Mouse (Mus musculus) layer of hippocampus, postnatal 25 days (tissue): ENCODE results near the gene Tuba8. TPM values are rescaled to one million over a fixed set of nuclear protein-coding genes. Genes with fewer than 3 reads are reported as not detected.

ENCODE experiments used
- DNase-seq, 2 experiments: peaks; one replicate each; pipeline ENCODE4 v3.0.0; 2022; ENCODE audit warnings: mixed read lengths in 2 of 2, low spot score in 1 of 2; ENCODE audit errors: extremely low spot score in 1 of 2
- total RNA-seq, 2 experiments: library from RNA; stranded (reverse); gene quantifications; 2 replicates each; pipeline ENCODE4 v1.2.3; 2021

The Tuba8 gene
- total RNA-seq, 2 experiments from 2014 or later = 4.3 to 5.3 TPM

- no peak for DNase-seq
Measured at GRCm38 (mm10) chr6:121194956-121195731, 15.4 kb upstream of the Tuba8 start.

GRCm38 (mm10) chr6:121197807-121198365 is 12.6 kb upstream of the Tuba8 start:
- DNase-seq = no peak

DNA sequence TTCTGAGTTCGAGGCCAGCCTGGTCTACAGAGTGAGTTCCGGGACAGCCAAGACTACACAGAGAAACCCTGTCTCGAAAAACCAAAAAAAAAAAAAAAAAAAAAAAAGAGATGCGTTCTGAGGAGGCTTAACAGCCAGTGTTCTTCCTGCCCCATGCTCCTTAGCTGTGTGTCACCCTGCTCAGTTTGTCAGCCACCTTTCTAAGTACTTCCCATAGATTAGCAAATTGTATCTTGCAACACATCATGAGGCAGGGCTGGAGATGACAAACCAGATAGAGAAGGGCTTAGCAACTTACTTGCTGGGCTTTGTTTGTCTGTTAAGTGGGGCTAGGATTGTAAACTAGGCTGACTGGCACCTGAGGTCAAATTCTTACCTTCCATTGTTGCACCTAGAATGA is 10.0 kb upstream of the Tuba8 start:
- DNase-seq = no peak

GRCm38 (mm10) chr6:121202026-121202425 is 8.5 kb upstream of the Tuba8 start:
- no peak for DNase-seq

GRCm38 (mm10) chr6:121206481-121206880 is 4.0 kb upstream of the Tuba8 start:
- DNase-seq = no peak

DNA sequence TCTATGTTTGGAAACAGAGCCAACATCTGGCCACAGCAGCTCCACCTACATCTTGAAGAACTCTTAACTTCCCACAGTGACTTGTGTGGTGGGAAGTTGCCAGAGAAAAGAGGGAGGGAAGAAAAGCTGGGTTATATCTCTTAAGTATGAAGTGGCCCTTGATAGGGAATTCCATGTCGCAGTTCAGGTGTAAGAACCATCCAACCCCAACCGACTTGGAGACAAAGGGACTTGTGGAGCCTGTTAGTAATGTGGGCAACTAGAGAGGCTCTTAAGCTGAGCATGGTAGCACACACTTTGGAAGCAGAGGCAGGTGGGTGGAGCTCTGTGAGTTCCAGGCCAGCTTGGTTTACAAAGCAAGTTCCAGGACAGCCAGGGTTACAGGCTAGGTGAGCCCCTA is 912 bp upstream of the Tuba8 start:
- DNase-seq = no peak

DNA sequence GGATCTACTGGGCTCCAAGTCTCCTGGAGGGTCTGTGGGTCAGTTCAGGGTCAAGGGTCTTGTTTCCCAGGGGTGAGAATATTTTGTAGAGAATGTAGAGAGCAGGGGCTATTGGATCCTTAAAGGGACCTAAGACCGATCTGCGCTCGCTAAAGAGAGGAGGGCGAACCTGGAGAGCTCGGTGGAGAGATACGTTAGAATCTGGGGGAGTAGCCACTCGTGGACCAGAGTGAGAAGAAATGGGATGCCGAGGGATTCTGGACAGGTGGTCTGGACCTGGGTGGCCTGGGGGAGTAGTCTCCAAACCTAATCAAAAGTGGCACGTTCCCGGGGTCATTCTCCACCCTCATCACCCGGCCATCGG is 412 bp downstream of the Tuba8 start:
- DNase-seq = no peak

GRCm38 (mm10) chr6:121211743-121212142 is 1.2 kb downstream of the Tuba8 start:
- DNase-seq = no peak

GRCm38 (mm10) chr6:121212988-121213387 is 2.5 kb downstream of the Tuba8 start:
- no peak for DNase-seq

DNA sequence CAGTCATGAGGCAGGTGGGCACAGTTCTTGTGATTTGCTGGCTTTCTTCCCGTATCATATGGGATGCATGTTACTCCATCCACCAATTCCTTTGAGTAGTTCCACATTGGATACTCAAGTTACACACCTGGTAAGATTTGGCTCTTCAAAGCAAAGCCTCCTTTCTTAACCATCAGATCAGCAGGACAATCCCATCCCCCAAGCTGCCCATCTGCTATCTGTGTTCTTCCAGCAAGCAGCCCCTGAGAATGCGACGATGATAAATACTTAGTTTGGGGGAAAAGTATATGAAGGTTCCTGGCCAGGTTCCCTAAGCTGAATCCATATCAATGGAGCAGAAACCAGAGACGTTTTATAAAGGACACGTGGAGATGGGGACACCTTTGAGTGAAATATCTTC is 3.7 kb downstream of the Tuba8 start:
- no peak for DNase-seq

DNA sequence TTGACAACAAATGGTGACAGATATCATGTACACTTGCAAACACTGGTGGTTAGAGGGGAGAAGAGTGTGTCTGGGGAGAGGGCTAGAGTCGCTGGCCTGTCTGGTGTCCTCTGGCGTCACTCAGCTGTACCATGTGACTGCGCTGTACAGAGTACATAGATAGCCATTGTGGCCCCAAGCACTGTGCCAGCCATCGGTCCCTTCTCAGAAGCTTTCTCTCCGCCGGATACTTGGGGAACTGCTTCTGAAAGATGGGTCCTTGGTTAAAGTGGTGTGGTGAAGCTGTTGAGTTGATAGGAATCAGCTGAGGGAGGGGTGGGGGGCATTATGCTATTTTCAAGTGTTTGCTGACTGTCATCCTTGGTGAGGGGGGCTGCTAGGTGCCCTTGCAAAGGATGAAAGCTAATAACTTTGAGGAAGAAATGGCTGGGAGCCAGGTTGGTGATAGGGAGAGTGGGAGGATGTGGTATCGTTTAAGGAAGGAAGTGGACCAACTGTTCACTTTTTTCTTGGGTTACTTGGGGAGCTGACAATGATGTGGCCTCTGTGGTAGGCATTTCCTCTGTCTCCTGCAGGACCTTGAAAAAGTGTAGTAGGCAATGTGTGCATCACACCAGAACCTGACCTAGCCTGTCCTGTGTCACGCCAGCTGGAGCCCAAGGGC is 4.3 kb downstream of the Tuba8 start:
- no peak for DNase-seq

GRCm38 (mm10) chr6:121215336-121215735 is 4.8 kb downstream of the Tuba8 start:
- no peak for DNase-seq

GRCm38 (mm10) chr6:121215896-121216295 is 5.4 kb downstream of the Tuba8 start:
- DNase-seq = no peak

DNA sequence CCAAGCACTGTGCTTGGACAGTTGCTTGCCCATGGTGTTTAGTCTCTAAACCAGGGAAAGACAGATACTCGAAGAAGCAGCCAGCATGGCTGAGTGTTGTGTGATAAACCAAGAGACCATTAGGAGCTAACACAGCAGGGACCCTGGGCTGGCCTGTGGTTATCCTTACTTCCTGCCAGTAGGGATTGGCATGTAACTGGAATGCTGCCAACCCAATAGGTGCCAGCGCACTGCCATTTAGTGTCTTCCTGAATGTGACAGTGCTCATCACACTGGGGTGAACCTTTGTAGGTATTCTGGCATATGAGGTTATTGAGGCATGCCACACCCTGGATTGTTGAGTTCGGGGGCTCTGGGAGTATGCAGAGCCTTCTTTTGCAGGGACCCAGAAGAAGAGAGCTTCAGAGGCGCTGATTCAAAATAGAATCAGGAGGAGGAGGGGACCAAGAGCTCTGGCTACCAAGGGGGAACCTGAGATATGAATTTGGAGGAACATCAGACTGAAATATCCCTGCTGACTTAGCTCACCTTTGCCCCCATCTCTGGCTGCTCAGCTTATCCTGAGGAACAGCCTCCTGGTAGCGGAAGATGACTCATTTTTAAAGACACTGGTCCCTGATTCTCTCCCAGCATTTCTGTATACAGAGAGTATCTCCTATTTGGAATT is 6.2 kb downstream of the Tuba8 start:
- no peak for DNase-seq

GRCm38 (mm10) chr6:121218002-121218401 is 7.5 kb downstream of the Tuba8 start:
- no peak for DNase-seq

DNA sequence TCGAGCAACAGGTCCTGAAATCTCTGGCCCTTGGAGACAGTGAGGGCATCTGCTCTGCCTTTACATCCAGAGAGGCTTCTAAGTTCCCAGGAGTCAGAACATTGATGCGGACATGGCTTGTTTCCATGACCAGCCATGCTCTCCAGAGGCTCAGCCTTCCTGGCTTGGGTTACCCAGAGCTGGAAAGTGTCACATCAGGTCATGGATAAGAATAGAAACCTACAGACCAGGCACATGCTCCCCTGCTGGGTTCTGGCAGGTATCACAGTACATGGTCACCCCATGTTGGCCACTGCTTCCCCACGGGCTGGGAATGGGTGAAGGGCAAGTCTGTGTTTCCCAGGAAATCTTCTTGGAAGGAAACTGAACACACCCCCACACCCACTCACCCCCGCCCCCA is 8.9 kb downstream of the Tuba8 start:
- no peak for DNase-seq

DNA sequence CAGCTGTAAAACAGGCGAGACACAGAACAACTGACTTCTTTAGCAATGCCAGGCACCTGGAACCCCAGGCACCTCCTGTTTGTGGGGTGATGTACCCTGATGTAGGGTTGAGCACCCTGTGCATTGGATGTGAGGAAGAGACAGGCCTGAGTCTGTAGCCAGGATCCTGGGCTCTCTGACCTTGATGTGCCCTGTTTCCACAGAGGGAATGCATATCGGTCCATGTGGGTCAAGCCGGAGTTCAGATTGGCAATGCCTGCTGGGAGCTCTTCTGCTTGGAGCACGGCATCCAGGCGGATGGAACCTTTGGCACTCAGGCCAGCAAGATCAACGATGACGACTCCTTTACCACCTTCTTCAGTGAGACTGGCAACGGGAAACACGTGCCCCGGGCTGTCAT is 9.7 kb downstream of the Tuba8 start:
- no peak for DNase-seq

- no peak for DNase-seq
Measured at GRCm38 (mm10) chr6:121221876-121222597, 11.5 kb downstream of the Tuba8 start.

DNA sequence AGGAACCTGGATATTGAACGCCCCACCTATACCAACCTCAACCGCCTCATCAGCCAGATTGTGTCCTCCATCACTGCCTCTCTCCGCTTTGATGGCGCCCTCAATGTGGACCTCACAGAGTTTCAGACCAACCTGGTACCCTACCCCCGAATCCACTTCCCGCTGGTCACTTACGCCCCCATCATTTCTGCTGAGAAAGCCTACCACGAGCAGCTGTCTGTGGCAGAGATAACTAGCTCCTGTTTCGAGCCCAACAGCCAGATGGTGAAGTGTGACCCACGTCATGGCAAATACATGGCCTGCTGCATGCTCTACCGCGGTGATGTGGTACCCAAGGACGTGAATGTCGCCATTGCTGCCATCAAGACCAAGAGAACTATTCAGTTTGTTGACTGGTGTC is 12.5 kb downstream of the Tuba8 start:
- DNase-seq = no peak

DNA sequence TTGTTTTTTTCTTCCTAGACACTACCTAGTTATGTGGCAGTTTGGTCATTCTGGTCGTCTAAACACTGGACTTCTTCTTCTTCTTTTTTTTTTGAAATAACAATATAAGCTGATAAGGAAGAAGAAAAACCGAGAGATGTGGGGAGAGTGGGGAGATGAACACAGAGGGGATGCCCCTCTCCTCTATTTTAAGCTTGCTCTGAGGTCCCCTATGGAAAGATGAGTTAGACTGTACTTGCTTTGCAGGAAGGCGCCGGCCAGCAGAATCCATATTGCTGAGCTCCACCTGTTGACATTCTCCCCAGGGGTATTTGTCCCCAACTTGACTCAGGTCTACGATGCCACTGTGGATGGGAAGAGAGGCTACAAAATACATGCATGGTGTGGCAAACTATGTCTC is 13.6 kb downstream of the Tuba8 start:
- no peak for DNase-seq

DNA sequence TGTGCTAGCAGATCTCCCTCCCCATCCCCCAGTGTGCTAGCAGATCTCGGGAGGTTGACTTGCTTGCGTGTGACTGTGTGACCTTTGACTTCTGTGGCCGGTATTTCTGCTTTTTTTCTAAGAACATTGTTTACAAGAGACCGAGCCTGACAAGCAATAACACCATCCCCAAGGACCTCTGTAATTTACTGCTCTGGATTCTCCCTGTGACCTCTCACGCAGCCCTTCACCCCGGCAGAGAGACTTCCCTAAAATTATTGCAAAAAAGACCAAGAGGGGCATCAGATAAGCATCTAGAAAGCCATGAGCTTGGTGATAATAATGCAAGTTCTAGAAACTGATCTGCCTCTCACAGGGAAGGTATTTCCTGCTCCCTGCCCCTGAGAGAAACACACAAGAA is 14.5 kb downstream of the Tuba8 start:
- no peak for DNase-seq
